10 mouse cellular contexts compared by ENCODE assay signal in genomic region chr3:95693821-95694807, GRCm38 (mm10). TPM values are rescaled to one million over a fixed set of nuclear protein-coding genes. Genes with fewer than 3 reads are reported as not detected.
A peak's percentile ranks its signal among the peaks of the same experiment; 100 is the strongest.
DNase-seq lines count a peak whose midpoint lies in the region; ATAC-seq and TF ChIP-seq lines count a peak whose summit lies in the region.
"Had no signal": no experiment of that assay in that cellular context is flagged by ENCODE, and none has a peak within 500 bp of the region (broad histone marks: within the 10 kb centered on the region; RNA-seq: fewer than 3 reads in every experiment).

No protein-coding gene starts in this region.

- H3K4me2 ChIP-seq in CH12.LX (ENCODE audit: insufficient read depth, low read depth, poor library complexity, severe bottlenecking): no peak overlapping the region
- H3K4me2 ChIP-seq in kidney, postnatal 0 days (ENCODE audit: low read length): no peak overlapping the region
- H3K4me2 ChIP-seq in midbrain, postnatal 0 days (ENCODE audit: low read depth, low read length, poor library complexity, severe bottlenecking): no peak overlapping the region
- H3K4me2 ChIP-seq in hindbrain, embryonic 13.5 days: no peak overlapping the region

- 0 out of 2 replicates have a peak, but pooled peaks have one; percentile 14 for ATAC-seq in kidney, postnatal 0 days (replicated peaks; ENCODE audit: low FRiP score, low read depth)
- ATAC-seq in midbrain, postnatal 0 days (ENCODE audit: low FRiP score): no peak
- no peak for ATAC-seq in hindbrain, embryonic 13.5 days (ENCODE audit: low FRiP score)
- ATAC-seq: hindbrain, embryonic 16.5 days had no signal

- TF ChIP-seq RAD21 in CH12.LX (IDR thresholded peaks at IDR 0.05; ENCODE audit: low read depth, low read length): no peak

- H3K36me3 ChIP-seq in CH12.LX (replicated peaks in 1 of 2; ENCODE audit: control insufficient read depth in 1 of 2, insufficient read depth in 1 of 2, low read length in 1 of 2): no peaks in the 10 kb centered on the region
- H3K36me3 ChIP-seq in kidney, postnatal 0 days (ENCODE audit: insufficient read depth, low read length): no peaks in the 10 kb centered on the region
- H3K36me3 ChIP-seq in midbrain, postnatal 0 days (ENCODE audit: insufficient read depth, low read length): no peaks in the 10 kb centered on the region
- no peaks in the 10 kb centered on the region for H3K36me3 ChIP-seq in hindbrain, embryonic 13.5 days

- H3K9me3 ChIP-seq in CH12.LX (replicated peaks; ENCODE audit: low read length): no peaks in the 10 kb centered on the region
- H3K9me3 ChIP-seq in kidney, postnatal 0 days (replicated peaks; ENCODE audit: low read length): no peaks in the 10 kb centered on the region
- H3K9me3 ChIP-seq in midbrain, postnatal 0 days (ENCODE audit: low read length): no peaks in the 10 kb centered on the region
- H3K9me3 ChIP-seq in hindbrain, embryonic 13.5 days: no peaks in the 10 kb centered on the region

- TF ChIP-seq POLR2A in CH12.LX (IDR thresholded peaks at IDR 0.05; ENCODE audit: low read depth, low read length): no peak

- in situ Hi-C loops in CH12.LX (cut with MboI; ENCODE audit: low pct_ligation_motif_present, low pct_unique_long_range_greater_than_20kb, low sequenced_read_pairs): no loop called here

- peak; percentile 82 for TF ChIP-seq EP300 in CH12.LX (IDR thresholded peaks at IDR 0.05; ENCODE audit: low read length)

- H3K27me3 ChIP-seq in CH12.LX (replicated peaks): no peaks in the 10 kb centered on the region
- no peaks in the 10 kb centered on the region for H3K27me3 ChIP-seq in kidney, postnatal 0 days (ENCODE audit: insufficient read depth, low read length)
- no peaks in the 10 kb centered on the region for H3K27me3 ChIP-seq in midbrain, postnatal 0 days (ENCODE audit: insufficient read depth, low read length)
- H3K27me3 ChIP-seq in hindbrain, embryonic 13.5 days: no peaks in the 10 kb centered on the region

- TF ChIP-seq CTCF in CH12.LX (conservative IDR thresholded peaks at IDR 0.05 in 1 of 2, IDR thresholded peaks at IDR 0.05 in 1 of 2; ENCODE audit: low read depth in 2 of 2, low read length in 2 of 2): no peak
- TF ChIP-seq CTCF in kidney, postnatal 0 days (IDR thresholded peaks at IDR 0.05; ENCODE audit: low read depth): no peak
- no peak for TF ChIP-seq CTCF in midbrain, postnatal 0 days (IDR thresholded peaks at IDR 0.05)

- H3K4me1 ChIP-seq in CH12.LX (ENCODE audit: control insufficient read depth in 1 of 2, insufficient read depth in 2 of 2): peaks cover 24 to 68% of the 10 kb centered on the region in 2 experiments
- H3K4me1 ChIP-seq in kidney, postnatal 0 days (replicated peaks; ENCODE audit: insufficient read depth, low read length): peaks cover 14% of the 10 kb centered on the region; the same call in 1 of the 2 replicates
- no peaks in the 10 kb centered on the region for H3K4me1 ChIP-seq in midbrain, postnatal 0 days (ENCODE audit: insufficient read depth, low read length)
- peaks cover 14% of the 10 kb centered on the region for H3K4me1 ChIP-seq in hindbrain, embryonic 13.5 days (replicated peaks)

- DNase-seq in embryo, embryonic 10 days (ENCODE audit: low spot score): peak; percentile 75
- no peak for DNase-seq in embryo, embryonic 9.5 days (ENCODE audit: extremely low spot score)
- DNase-seq in CH12.LX (ENCODE audit: extremely low read depth): peak; percentile 64
- DNase-seq in kidney, postnatal 0 days (ENCODE audit: low spot score): no peak
- peak; percentile 61 to 65 for DNase-seq in lung, postnatal 4 days
- no peak for DNase-seq in midbrain, postnatal 0 days (ENCODE audit: low spot score)
- DNase-seq in c-Kit-positive CD71-positive TER-119-positive erythroid progenitor cells, embryonic 14.5 days (ENCODE audit: low spot score): no peak
- DNase-seq: thymus, adult 2 months had no signal

- WGBS in kidney, postnatal 0 days: 55% methylated on average over 11 of the region's 11 CpGs
- 66% methylated on average over 11 of the region's 11 CpGs for WGBS in midbrain, postnatal 0 days
- 58% methylated on average over 11 of the region's 11 CpGs for WGBS in hindbrain, embryonic 13.5 days

- peak overlapping the region; percentile 30 for H3K27ac ChIP-seq in CH12.LX (ENCODE audit: insufficient read depth, low read depth)
- peak overlapping the region; percentile 15 for H3K27ac ChIP-seq in kidney, postnatal 0 days
- no peak overlapping the region for H3K27ac ChIP-seq in midbrain, postnatal 0 days (ENCODE audit: low read depth, low read length)
- no peak overlapping the region for H3K27ac ChIP-seq in hindbrain, embryonic 13.5 days

- H3K4me3 ChIP-seq in CH12.LX (replicated peaks in 1 of 3; ENCODE audit: low read depth in 2 of 3, low read length in 2 of 3, poor library complexity in 1 of 3): no peak overlapping the region
- no peak overlapping the region for H3K4me3 ChIP-seq in kidney, postnatal 0 days (replicated peaks; ENCODE audit: low read depth, low read length)
- no peak overlapping the region for H3K4me3 ChIP-seq in midbrain, postnatal 0 days (ENCODE audit: low read depth, low read length)
- H3K4me3 ChIP-seq in hindbrain, embryonic 13.5 days: no peak overlapping the region

- H3K9ac ChIP-seq in CH12.LX (ENCODE audit: insufficient read depth, low read depth): no peak overlapping the region
- no peak overlapping the region for H3K9ac ChIP-seq in kidney, postnatal 0 days (ENCODE audit: low read depth, low read length)
- H3K9ac ChIP-seq in midbrain, postnatal 0 days (replicated peaks; ENCODE audit: low read length, poor library complexity, severe bottlenecking): no peak overlapping the region
- H3K9ac ChIP-seq in hindbrain, embryonic 13.5 days: no peak overlapping the region

- dilution Hi-C loops in CH12.LX (cut with MboI; ENCODE audit: extremely low pct_ligation_motif_present, extremely low pct_unique_long_range_greater_than_20kb, low sequenced_read_pairs): no loop called here

- H3K79me2 ChIP-seq in CH12.LX (replicated peaks; ENCODE audit: control insufficient read depth, extremely low read depth, insufficient read depth, poor library complexity, severe bottlenecking): no peaks in the 10 kb centered on the region

TF ChIP-seq in CH12.LX, 34 proteins besides CTCF, POLR2A, EP300 and RAD21 (continues in another document):
- TF ChIP-seq USF2 (conservative IDR thresholded peaks at IDR 0.05; ENCODE audit: low read depth, low read length): no peak
- TF ChIP-seq KAT2A (IDR thresholded peaks at IDR 0.05; ENCODE audit: insufficient replicate concordance, low read length): no peak
- TF ChIP-seq E2F4 (IDR thresholded peaks at IDR 0.05; ENCODE audit: insufficient replicate concordance, low read depth, low read length): no peak
- TF ChIP-seq TCF12 (IDR thresholded peaks at IDR 0.05; ENCODE audit: low read depth, low read length): peak; percentile 38; the same call in 1 of the 2 replicates
- no peak for TF ChIP-seq CHD2 (IDR thresholded peaks at IDR 0.05; ENCODE audit: low read length)
- no peak; the same call in 1 of the 2 replicates for TF ChIP-seq SIN3A (IDR thresholded peaks at IDR 0.05; ENCODE audit: low read length)
- no peak for TF ChIP-seq USF1 (IDR thresholded peaks at IDR 0.05; ENCODE audit: low read depth, low read length)
- no peak for TF ChIP-seq UBTF (IDR thresholded peaks at IDR 0.05; ENCODE audit: low read depth, low read length)
- 0 out of 2 replicates have a peak, but pooled peaks have one; percentile 52 for TF ChIP-seq MEF2A (IDR thresholded peaks at IDR 0.05; ENCODE audit: borderline replicate concordance, low read depth, low read length)
- no peak for TF ChIP-seq PAX5 (IDR thresholded peaks at IDR 0.05; ENCODE audit: low read length)
- TF ChIP-seq ZMIZ1 (IDR thresholded peaks at IDR 0.05; ENCODE audit: low read depth, low read length): no peak
- TF ChIP-seq MYC (IDR thresholded peaks at IDR 0.05; ENCODE audit: low read depth, low read length): peak; percentile 53; the same call in 1 of the 2 replicates
- no peak for TF ChIP-seq MAZ (IDR thresholded peaks at IDR 0.05; ENCODE audit: low read depth, low read length)
- no peak for TF ChIP-seq ZNF384 (IDR thresholded peaks at IDR 0.05; ENCODE audit: low read depth, low read length)
- TF ChIP-seq MAX (IDR thresholded peaks at IDR 0.05; ENCODE audit: low read length): no peak; the same call in 1 of the 2 replicates
- TF ChIP-seq ZKSCAN1 (IDR thresholded peaks at IDR 0.05; ENCODE audit: borderline replicate concordance, low read depth, low read length): peak; percentile 86
- no peak for TF ChIP-seq GABPA (IDR thresholded peaks at IDR 0.05; ENCODE audit: insufficient replicate concordance, low read depth, low read length)
- TF ChIP-seq TBP (conservative IDR thresholded peaks at IDR 0.05; ENCODE audit: low read depth, low read length): no peak
- TF ChIP-seq SMC3 (IDR thresholded peaks at IDR 0.05; ENCODE audit: low read depth, low read length): no peak

RNA-seq across cellular contexts. Expression of gene Adamtsl4, which starts 6.4 kb away (rescaled TPM):
- 0.85 and 1.1 TPM in 2 replicates for total RNA-seq in CH12.LX (2012; rRNA removed)
- total RNA-seq in CH12.LX (2014; rRNA removed): not detected in 2 replicates
- polyA plus RNA-seq in CH12.LX (2012; ENCODE audit: insufficient read length, low read depth): 0.10 TPM in 1 of 2 replicates, not detected in the other
- 3.6 TPM in 2 replicates for polyA plus RNA-seq in kidney, postnatal 0 days (2015; fragmentation: Nextera tagmentation; extraction: Ambion mirVana)
- total RNA-seq in midbrain, postnatal 0 days (2014; rRNA removed): 1.3 and 1.4 TPM in 2 replicates
- 1.0 and 1.4 TPM in 2 replicates for polyA plus RNA-seq in midbrain, postnatal 0 days (2015; fragmentation: Nextera tagmentation; extraction: Ambion mirVana)
- polyA plus RNA-seq in hindbrain, embryonic 13.5 days (2015; fragmentation: Nextera tagmentation; extraction: Ambion mirVana): 0.98 and 1.0 TPM in 2 replicates

RNA-seq across cellular contexts. Expression of gene Mcl1, which starts 35.5 kb away (rescaled TPM):
- total RNA-seq in CH12.LX (2012; rRNA removed) (95.9 and 114 TPM in 2 replicates), CH12.LX (2014; rRNA removed) (223 and 225 TPM in 2 replicates)
- 188 and 197 TPM in 2 replicates for polyA plus RNA-seq in CH12.LX (2012; ENCODE audit: insufficient read length, low read depth)
- 60.9 and 70.2 TPM in 2 replicates for polyA plus RNA-seq in kidney, postnatal 0 days (2015; fragmentation: Nextera tagmentation; extraction: Ambion mirVana)
- total RNA-seq in midbrain, postnatal 0 days (2014; rRNA removed): 105 and 136 TPM in 2 replicates
- 35.8 and 42.8 TPM in 2 replicates for polyA plus RNA-seq in midbrain, postnatal 0 days (2015; fragmentation: Nextera tagmentation; extraction: Ambion mirVana)
- 49.3 and 54.2 TPM in 2 replicates for polyA plus RNA-seq in hindbrain, embryonic 13.5 days (2015; fragmentation: Nextera tagmentation; extraction: Ambion mirVana)

RNA-seq across cellular contexts. Expression of gene Ecm1, which starts 45.3 kb away (rescaled TPM):
- total RNA-seq in CH12.LX (2012; rRNA removed) (0.42 and 1.0 TPM in 2 replicates), CH12.LX (2014; rRNA removed) (0.40 and 1.00 TPM in 2 replicates)
- 4.0 and 4.3 TPM in 2 replicates for polyA plus RNA-seq in CH12.LX (2012; ENCODE audit: insufficient read length, low read depth)
- 173 and 178 TPM in 2 replicates for polyA plus RNA-seq in kidney, postnatal 0 days (2015; fragmentation: Nextera tagmentation; extraction: Ambion mirVana)
- total RNA-seq in midbrain, postnatal 0 days (2014; rRNA removed): 6.2 and 9.9 TPM in 2 replicates
- polyA plus RNA-seq in midbrain, postnatal 0 days (2015; fragmentation: Nextera tagmentation; extraction: Ambion mirVana): 9.7 and 10.8 TPM in 2 replicates
- 12.9 and 13.4 TPM in 2 replicates for polyA plus RNA-seq in hindbrain, embryonic 13.5 days (2015; fragmentation: Nextera tagmentation; extraction: Ambion mirVana)

Comparison
In these comparisons a context has a peak if more than half of its experiments do, and no peak if none do; other contexts are left out.
1. DNase-seq: peak in embryo, embryonic 10 days (single experiment), CH12.LX (single experiment) and lung, postnatal 4 days (2 of 2); none in embryo, embryonic 9.5 days (single experiment), kidney, postnatal 0 days (single experiment), midbrain, postnatal 0 days (single experiment) and c-Kit-positive CD71-positive TER-119-positive erythroid progenitor cells, embryonic 14.5 days (single experiment).
2. H3K27ac ChIP-seq: peak in CH12.LX (single experiment) and kidney, postnatal 0 days (single experiment); none in midbrain, postnatal 0 days (single experiment) and hindbrain, embryonic 13.5 days (single experiment).
3. RNA of gene Ecm1, which starts 45.3 kb away (polyA plus RNA-seq): 173 to 178 TPM in kidney, postnatal 0 days; 12.9 to 13.4 TPM in hindbrain, embryonic 13.5 days, 9.7 to 10.8 TPM in midbrain, postnatal 0 days and 4.0 to 4.3 TPM in CH12.LX; every median in the first group is over 10 times any median in the second.